Mouse (Mus musculus) kidney, postnatal 36 days (tissue): ENCODE measurements around the gene Tepp.

ENCODE experiments used
- DNase-seq, 2 experiments: peaks; one replicate each; pipeline ENCODE4 v3.0.0; 2021 to 2022; ENCODE audit warnings: mixed read lengths in 2 of 2

Tepp gene

GRCm38 (mm10) chr8:95331720-95332436 is 21.5 kb downstream of the Tepp start, which contains the start of the genes Zfp319 and Usb1:
Gene Zfp319 (minus strand): TSS chr8:95331950.
Gene Usb1 (plus strand): TSS chr8:95332284.
- peak; percentile 95 to 97 for DNase-seq

GRCm38 (mm10) chr8:95332437-95333199 is 22.3 kb downstream of the Tepp start:
- DNase-seq: no peak

GRCm38 (mm10) chr8:95335706-95336105 is 25.3 kb downstream of the Tepp start:
- no peak for DNase-seq

DNA sequence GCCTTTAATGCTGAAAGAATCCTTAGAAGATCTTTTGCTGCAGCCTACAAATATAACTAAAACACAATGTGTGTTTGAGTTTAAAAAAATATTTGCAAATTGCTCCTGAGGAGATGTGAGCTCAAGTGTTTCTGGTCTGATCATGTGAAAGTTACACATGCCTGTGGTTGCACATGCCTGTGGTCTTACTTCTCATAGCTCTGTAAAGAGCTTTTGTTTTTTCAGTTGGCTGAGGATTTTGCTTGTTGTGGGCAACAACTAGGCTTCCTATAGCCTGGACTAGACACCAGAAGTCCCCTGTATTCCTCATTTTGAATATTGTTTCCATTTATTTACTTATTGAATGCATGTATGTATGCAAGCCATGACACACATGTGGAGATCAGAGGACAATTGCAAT is 26.0 kb downstream of the Tepp start:
- DNase-seq: no peak

DNA sequence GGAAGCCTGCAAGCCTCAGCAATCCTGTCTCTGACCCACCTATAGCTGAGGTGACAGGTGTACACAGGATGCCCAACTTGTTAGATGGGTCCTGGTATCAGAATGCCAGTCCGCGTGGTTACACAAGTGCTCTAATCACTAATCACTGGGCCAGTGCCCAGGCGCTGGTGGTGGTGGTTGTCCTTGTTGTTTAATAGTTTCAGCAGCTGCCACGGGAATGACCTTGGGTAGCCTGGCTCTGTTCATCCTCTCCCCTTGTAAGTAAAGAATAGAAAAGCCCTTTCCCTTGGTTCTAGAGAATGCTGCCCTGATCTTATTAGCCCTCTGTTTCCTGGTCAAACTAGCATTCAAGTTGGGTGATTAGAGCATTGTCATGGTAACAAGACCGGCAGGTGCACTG is 31.4 kb downstream of the Tepp start:
- peak in 1 of 2 experiments; percentile 34 for DNase-seq

DNA sequence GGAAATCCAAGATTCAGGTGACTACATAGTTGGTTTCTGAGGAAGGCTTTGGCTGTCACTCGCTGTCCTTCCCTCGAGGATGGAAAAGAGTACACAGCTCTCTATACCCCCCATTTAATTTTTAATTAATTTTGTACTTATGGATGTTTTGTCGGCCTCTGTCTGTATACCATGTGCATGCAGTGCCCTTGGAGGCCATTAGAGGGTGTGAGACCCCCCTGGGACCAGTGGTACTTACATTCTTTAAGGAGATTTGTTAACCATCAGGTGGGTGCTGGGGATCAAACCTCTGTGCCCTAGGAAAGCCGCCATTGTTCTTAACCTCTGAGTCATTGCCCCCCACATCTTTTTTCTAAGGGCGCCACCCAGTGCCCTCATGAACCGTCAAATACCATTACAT is 34.3 kb downstream of the Tepp start:
- no peak for DNase-seq

DNA sequence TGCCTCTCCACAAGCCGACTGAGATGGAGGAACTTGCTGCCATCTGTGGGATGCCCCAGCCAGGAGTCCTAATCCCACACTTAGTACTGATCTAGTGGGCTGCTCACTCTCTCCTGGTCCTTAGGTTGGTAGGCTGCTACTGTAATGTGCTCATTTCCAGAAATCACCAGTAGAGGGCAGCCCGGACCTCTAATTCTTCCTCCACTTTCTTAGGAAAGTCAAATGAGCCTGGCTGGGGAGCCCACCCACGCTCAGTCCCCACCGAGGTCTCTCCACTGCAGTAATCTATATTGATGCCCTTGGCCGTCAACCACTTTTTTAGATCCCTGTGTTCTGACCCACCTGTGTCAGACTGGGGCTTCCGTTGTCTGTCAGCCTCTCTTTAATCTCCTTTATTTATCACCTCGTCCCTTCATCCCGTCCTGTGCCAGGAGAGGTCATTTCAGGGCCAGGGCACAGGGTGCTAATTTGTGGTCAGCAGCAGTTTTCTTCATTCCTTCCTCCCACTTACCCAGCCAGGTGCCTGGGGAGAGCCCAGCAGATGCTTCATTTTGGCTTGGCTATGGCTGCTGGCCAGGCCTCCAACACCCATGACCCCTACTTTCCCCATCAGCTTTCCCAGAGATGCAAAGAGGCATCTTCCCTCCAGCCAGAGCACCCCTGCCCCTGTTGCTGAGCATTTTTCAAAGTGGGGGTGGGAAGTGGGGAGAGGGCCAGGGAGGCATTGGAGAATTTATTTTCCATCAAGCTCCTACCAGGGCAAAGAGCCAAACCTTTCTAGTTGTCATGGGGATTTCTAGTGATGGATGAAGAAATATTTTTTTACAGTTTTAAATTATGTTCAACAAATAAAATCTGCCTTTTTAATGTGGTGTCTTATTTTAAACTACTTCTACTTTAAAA is 36.5 kb downstream of the Tepp start:
- DNase-seq: peak; percentile 65 to 86

DNA sequence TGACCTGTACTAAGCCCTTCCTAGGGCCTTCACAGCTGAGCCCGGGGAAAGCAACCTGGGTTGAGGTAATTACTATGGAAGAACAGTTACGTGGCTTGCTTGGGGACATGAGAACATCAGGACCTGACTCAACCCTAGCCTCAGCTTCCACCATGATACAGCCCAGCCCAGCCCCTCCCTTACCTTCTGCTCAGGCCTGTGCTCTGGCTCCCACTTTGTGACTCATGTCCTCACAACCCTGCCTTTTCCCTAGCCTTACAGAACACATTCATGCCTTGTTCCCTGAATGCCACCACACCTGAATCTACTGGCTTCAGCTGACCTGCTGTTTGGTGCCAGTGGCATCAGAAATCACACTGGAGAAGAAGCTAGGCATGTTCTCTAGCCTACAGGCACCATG is 38.0 kb downstream of the Tepp start:
- no peak for DNase-seq

- peak; percentile 78 to 83 for DNase-seq
Measured at GRCm38 (mm10) chr8:95348811-95349630, 38.7 kb downstream of the Tepp start.

GRCm38 (mm10) chr8:95351461-95351860 is 41.1 kb downstream of the Tepp start:
- DNase-seq: peak in 1 of 2 experiments; percentile 36

DNA sequence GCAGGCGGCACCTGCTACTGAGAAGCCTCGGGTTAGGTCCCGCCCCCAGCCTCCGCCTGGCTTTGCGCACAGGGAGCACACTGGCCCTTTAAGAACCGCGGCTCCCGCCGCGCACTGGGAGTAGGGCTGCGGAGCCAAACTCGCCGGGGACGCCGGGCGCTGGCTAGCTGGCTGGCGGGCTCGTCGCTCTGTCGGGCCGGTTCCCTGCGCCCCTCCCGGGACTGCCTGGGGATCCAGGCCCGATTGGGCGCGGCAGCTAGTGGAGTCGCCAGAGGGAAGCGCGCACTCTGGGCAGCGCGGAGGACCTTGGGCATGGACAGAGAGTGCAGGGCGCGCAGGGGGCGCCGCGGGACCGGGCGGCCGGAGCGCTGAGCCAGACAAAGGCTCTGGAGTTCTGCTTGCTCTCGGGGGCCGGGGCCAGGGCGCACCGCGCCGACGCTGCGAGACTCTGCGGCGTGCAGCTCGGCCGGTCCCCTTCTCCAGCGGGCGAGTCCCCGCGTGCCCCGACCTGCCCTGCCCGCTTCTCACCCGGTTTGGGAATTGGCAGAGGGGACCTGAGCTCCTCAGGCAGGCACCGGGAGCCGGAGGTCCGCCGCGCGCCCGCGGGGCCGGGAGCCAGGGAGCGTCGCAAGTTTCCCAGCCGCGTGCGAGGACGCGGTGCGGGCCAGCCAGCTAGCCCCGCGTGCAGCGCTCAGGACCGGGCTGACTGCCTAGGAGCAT is 41.9 kb downstream of the Tepp start, which contains the start of gene Mmp15:
Mmp15 (plus strand) TSS at position 118 of the 720 bp plus-strand sequence.
- DNase-seq: peak; percentile 62 to 82

DNA sequence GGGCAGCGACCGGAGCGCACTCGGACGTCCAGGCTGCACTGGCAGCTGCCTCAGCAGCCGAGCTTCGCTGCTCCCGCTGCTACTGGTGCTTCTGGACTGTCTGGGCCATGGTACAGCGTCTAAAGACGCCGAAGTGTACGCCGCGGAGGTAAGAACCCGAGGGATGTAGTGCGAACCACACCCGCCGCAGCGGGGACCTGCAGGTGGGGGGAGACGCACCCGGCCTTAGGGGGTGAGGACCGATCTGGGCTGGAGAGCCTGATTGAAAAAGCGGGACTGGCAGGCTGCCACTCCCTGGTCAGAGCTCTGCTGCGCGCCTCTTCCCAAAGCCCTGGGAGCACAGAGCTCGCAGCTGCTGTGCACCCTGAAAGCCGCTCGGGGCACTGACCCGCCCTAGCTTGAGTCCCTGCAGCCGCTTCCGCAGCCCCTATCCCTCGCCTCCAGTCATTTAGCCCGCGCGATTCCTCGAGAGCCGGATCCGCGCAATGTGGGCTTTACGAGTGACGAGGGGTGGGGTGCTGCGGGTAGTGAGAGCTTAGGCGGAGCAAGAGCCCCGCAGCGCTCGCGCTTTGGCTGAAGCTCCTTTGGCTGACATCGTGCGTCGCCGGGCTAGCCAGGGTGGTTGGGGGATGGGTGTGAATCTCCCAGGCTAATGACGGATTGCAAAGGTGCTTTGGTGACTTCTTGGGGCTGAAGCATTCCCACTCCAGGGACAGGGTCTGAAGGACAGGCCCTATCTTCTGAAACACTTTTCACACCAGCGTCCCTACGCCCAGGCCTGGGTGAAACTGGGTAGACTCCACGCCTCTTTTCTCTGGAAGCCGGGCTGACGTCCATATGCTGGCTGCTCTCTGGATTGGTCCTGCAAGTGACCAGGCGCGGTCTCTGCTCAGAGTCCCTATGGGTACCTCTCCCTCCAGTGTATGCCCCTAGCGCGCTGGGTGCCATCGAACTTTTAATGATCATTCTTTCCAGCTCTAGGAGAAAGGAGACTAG is 42.8 kb downstream of the Tepp start:
- DNase-seq: peak in 1 of 2 experiments; percentile 61

DNA sequence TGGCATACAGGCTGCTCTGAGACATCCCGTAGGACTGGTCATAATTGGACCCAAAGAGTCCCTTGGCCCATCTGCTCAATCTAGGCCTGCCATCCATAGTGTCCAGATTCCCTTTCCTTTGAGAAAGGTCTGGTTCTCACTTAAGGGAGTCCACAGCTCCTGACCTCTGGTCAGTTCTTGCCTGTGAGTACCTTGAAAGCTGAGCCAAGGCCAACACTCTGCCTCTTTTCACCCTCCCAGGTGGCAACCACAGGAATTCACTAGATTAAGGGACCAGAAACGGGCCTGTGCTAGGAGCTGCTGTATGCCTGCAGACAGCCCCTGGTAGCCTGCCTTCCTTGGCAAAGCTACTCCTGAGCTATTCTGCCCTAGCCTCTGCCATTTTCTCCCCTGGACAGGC is 44.2 kb downstream of the Tepp start:
- DNase-seq: no peak

DNA sequence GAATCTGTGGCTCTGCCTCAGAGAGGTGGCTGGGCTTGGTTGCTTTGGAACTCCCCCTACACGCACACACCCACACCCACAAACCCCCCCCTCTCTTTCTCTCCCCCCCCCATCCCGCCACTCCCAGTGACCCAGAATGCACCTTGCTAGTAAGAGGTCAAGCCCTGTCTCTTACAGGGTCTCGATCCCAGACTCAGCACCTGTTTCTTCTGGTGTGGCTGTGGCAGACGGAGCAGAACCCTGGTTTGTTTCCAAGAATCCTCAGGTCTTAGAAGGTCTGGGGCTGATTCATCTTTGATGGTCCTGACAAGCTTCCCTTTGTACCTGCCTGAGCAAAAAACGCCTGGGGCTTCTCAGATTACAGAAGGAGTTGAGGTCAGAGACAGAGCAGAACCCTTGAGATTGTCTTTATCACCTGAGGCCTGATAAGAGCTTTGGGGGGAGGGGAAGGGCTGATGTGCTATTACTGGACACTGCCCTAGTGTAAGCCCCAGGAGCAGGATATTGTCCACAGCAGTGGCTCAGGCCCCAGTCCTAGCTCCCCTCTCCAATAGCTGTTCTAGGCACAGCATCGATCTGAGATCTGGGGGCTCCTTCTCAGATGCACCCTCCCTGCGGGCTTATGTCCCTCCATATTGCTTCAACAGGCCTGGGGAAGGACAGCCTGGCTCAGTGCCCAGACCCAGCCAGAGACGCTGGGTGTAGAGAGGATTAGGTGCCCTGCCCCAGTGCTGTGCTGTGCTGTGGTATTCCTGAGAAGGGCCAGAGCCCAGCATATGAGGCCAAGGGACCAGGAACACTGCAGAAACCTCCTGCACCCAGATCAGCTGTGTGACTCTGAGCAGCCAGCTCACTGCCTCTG is 48.4 kb downstream of the Tepp start:
- peak in 1 of 2 experiments; percentile 24 for DNase-seq

DNA sequence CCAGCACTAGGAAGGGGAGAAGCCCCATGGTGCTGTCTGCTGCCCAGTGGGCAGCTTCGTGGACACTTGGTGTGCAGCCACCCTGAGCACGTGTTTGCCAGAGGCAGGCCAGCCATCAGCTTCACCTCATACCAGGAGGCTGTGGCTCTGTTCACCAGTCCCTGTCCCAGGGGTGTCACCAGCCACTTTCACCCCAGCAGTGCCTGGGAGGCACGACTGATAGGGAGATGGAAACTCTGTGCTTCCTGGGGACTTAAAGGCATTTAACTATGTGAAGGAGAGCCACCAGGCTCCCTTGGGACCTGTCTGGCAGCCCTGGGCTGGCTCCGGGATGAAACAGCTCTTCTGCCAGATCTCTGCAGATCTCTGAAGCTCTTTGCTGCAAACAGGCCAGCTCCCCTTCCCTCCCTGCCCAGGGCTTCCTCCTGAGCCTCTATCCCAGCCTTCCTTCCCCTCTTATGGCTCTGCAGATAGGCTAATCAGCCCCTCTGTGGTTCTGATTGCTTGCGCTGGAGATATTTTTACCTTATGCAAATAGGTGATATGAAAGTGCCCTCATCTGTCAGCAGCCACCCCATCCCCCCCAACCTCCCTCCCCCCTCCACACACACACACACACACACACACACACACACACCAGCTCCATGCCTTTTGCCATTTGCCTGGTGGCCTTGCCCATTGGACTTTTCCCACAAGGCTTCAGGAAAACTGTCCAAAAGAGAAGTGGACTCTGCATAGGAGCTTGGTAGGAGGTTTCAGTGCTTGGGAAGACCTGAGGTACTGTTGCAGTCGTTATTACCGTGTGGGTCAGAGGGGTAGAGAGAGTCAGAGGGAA is 50.0 kb downstream of the Tepp start:
- DNase-seq: no peak

DNA sequence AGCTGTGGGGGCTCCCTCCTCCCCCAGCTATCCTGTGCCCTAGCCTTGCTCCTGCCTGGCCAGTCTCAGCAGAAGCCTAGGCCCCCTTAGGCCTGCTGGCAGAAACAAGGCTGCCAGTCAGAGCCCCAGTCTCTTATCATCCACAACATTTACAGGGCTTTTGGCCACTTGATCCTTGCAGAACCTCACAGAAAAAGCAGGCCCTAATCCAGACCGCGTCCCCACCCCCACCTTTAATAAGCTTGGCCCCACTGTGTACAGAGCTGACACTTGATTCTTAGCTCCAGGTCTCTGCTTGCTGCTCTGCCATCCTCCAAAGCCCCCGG is 50.6 kb downstream of the Tepp start:
- DNase-seq: no peak

- no peak for DNase-seq
Measured at GRCm38 (mm10) chr8:95362272-95362671, 51.9 kb downstream of the Tepp start.

DNA sequence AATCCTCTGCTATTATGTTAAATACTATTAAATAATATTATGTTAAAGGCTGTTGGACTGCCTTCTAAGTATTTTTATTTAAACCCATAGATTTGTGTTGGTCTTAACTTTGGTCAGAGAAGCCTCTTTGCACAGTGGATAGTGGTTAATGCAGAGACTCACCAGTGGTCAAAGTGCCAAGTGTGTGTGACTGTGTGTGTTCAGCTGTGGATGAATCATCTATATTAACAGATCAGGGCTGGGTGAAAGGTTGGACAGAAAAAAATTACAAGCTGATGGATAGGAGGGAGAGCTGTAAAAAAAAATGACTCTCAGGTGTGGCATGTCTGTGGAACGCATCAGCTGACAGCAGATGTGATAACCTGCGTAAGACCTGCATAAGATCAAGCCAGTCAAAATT is 53.5 kb downstream of the Tepp start:
- no peak for DNase-seq
